Mouse (Mus musculus): ENCODE measurements around the gene Gm2696. TPM values are rescaled to one million over a fixed set of nuclear protein-coding genes. Genes with fewer than 3 reads are reported as not detected.

The Gm2696 gene
- total and polyA plus RNA-seq, 3 experiments = not detected

- in situ Hi-C loops (cut with MboI; ENCODE audit: low pct_ligation_motif_present, low pct_unique_long_range_greater_than_20kb, low sequenced_read_pairs) (no loop called here), dilution Hi-C loops (cut with MboI; ENCODE audit: extremely low pct_ligation_motif_present, extremely low pct_unique_long_range_greater_than_20kb, low sequenced_read_pairs) (no loop called here)
- TF ChIP-seq TBP (conservative IDR thresholded peaks at IDR 0.05; ENCODE audit: low read depth, low read length) (no peak), USF2 (conservative IDR thresholded peaks at IDR 0.05; ENCODE audit: low read depth, low read length) (no peak), MAX (IDR thresholded peaks at IDR 0.05; ENCODE audit: low read length) (no peak), RAD21 (IDR thresholded peaks at IDR 0.05; ENCODE audit: low read depth, low read length) (no peak), CTCF (conservative IDR thresholded peaks at IDR 0.05 in 1 of 2, IDR thresholded peaks at IDR 0.05 in 1 of 2; ENCODE audit: low read depth in 2 of 2, low read length in 2 of 2) (no peak), TCF12 (IDR thresholded peaks at IDR 0.05; ENCODE audit: low read depth, low read length) (no peak)
- Histone ChIP-seq H3K4me3 (replicated peaks in 1 of 3; ENCODE audit: low read depth in 2 of 3, low read length in 2 of 3, poor library complexity in 1 of 3) (no peak within 1 kb of the TSS), H3K4me2 (ENCODE audit: insufficient read depth, low read depth, poor library complexity, severe bottlenecking) (no peak within 1 kb of the TSS), H3K4me1 (ENCODE audit: control insufficient read depth in 1 of 2, insufficient read depth in 2 of 2) (no peaks in the 10 kb centered on the region), H3K79me2 (replicated peaks; ENCODE audit: control insufficient read depth, extremely low read depth, insufficient read depth, poor library complexity, severe bottlenecking) (no peaks in the 10 kb centered on the region), H3K27ac (ENCODE audit: insufficient read depth, low read depth) (no peak within 1 kb of the TSS), H3K9ac (ENCODE audit: insufficient read depth, low read depth) (no peak within 1 kb of the TSS), H3K36me3 (replicated peaks in 1 of 2; ENCODE audit: control insufficient read depth in 1 of 2, insufficient read depth in 1 of 2, low read length in 1 of 2) (no peaks in the 10 kb centered on the region), H3K9me3 (replicated peaks; ENCODE audit: low read length) (peaks cover 13% of the 10 kb centered on the region), H3K27me3 (replicated peaks) (peaks cover 57% of the 10 kb centered on the region)
- DNase-seq (ENCODE audit: extremely low read depth) = no peak
These were observed 38.1 kb downstream of the Gm2696 start, which contains the start of gene Gm10318 for GRCm38 (mm10) chr10:77852559-77852958. Gene Gm10318, plus strand, starts transcription at chr10:77852859.

- Histone ChIP-seq H3K4me1 (ENCODE audit: control insufficient read depth in 1 of 2, insufficient read depth in 2 of 2) (peaks cover 5 to 6% of the 10 kb centered on the region in 2 experiments), H3K9me3 (replicated peaks; ENCODE audit: low read length) (peaks cover 13% of the 10 kb centered on the region), H3K79me2 (replicated peaks; ENCODE audit: control insufficient read depth, extremely low read depth, insufficient read depth, poor library complexity, severe bottlenecking) (no peaks in the 10 kb centered on the region), H3K36me3 (replicated peaks in 1 of 2; ENCODE audit: control insufficient read depth in 1 of 2, insufficient read depth in 1 of 2, low read length in 1 of 2) (no peaks in the 10 kb centered on the region), H3K27ac (ENCODE audit: insufficient read depth, low read depth) (no peak within 1 kb of the TSS), H3K4me3 (replicated peaks in 1 of 3; ENCODE audit: low read depth in 2 of 3, low read length in 2 of 3, poor library complexity in 1 of 3) (no peak within 1 kb of the TSS), H3K4me2 (ENCODE audit: insufficient read depth, low read depth, poor library complexity, severe bottlenecking) (no peak within 1 kb of the TSS), H3K9ac (ENCODE audit: insufficient read depth, low read depth) (no peak within 1 kb of the TSS), H3K27me3 (replicated peaks) (peaks cover 61% of the 10 kb centered on the region)
- in situ Hi-C loops (cut with MboI; ENCODE audit: low pct_ligation_motif_present, low pct_unique_long_range_greater_than_20kb, low sequenced_read_pairs) (no loop called here), dilution Hi-C loops (cut with MboI; ENCODE audit: extremely low pct_ligation_motif_present, extremely low pct_unique_long_range_greater_than_20kb, low sequenced_read_pairs) (no loop called here)
- no peak for DNase-seq (ENCODE audit: extremely low read depth)
- no peak for TF ChIP-seq RCOR1 (conservative IDR thresholded peaks at IDR 0.05; ENCODE audit: low read depth, low read length)
- no peak for TF ChIP-seq EP300 (IDR thresholded peaks at IDR 0.05; ENCODE audit: low read length)
- no peak for TF ChIP-seq UBTF (IDR thresholded peaks at IDR 0.05; ENCODE audit: low read depth, low read length)
- no peak for TF ChIP-seq POLR2A (IDR thresholded peaks at IDR 0.05; ENCODE audit: low read depth, low read length)
- no peak for TF ChIP-seq NELFE (IDR thresholded peaks at IDR 0.05; ENCODE audit: low read depth, low read length)
These were observed 47.2 kb downstream of the Gm2696 start, which contains the start of gene Gm3285 for GRCm38 (mm10) chr10:77861675-77862074. Gene Gm3285, plus strand, starts transcription at chr10:77861975.

GRCm38 (mm10) chr10:77864067-77864761, 49.7 kb downstream of the Gm2696 start:
- DNase-seq (ENCODE audit: extremely low read depth) = peak; percentile 49
- no peaks in the 10 kb centered on the region for H3K79me2 ChIP-seq (replicated peaks; ENCODE audit: control insufficient read depth, extremely low read depth, insufficient read depth, poor library complexity, severe bottlenecking)
- no peak overlapping the region for H3K27ac ChIP-seq (ENCODE audit: insufficient read depth, low read depth)
- no peak for TF ChIP-seq POLR2A (IDR thresholded peaks at IDR 0.05; ENCODE audit: low read depth, low read length)
- no peak for TF ChIP-seq MYC (IDR thresholded peaks at IDR 0.05; ENCODE audit: low read depth, low read length)
- TF ChIP-seq JUN (IDR thresholded peaks at IDR 0.05; ENCODE audit: insufficient read depth, low read depth, low read length) = no peak
- no peak for TF ChIP-seq USF1 (IDR thresholded peaks at IDR 0.05; ENCODE audit: low read depth, low read length)
- no peak for TF ChIP-seq MAZ (IDR thresholded peaks at IDR 0.05; ENCODE audit: low read depth, low read length)
- in situ Hi-C loops (cut with MboI; ENCODE audit: low pct_ligation_motif_present, low pct_unique_long_range_greater_than_20kb, low sequenced_read_pairs) = no loop called here
- H3K36me3 ChIP-seq (replicated peaks in 1 of 2; ENCODE audit: control insufficient read depth in 1 of 2, insufficient read depth in 1 of 2, low read length in 1 of 2) = no peaks in the 10 kb centered on the region
- H3K9ac ChIP-seq (ENCODE audit: insufficient read depth, low read depth) = no peak overlapping the region
- peak overlapping the region in 1 of 3 experiments; percentile 16 for H3K4me3 ChIP-seq (replicated peaks in 1 of 3; ENCODE audit: low read depth in 2 of 3, low read length in 2 of 3, poor library complexity in 1 of 3)
- dilution Hi-C loops (cut with MboI; ENCODE audit: extremely low pct_ligation_motif_present, extremely low pct_unique_long_range_greater_than_20kb, low sequenced_read_pairs) = no loop called here
- peaks cover 69% of the 10 kb centered on the region for H3K27me3 ChIP-seq (replicated peaks)
- H3K4me1 ChIP-seq (ENCODE audit: control insufficient read depth in 1 of 2, insufficient read depth in 2 of 2) = peaks cover 5 to 6% of the 10 kb centered on the region in 2 experiments
- no peak overlapping the region for H3K4me2 ChIP-seq (ENCODE audit: insufficient read depth, low read depth, poor library complexity, severe bottlenecking)
- peaks cover 5% of the 10 kb centered on the region for H3K9me3 ChIP-seq (replicated peaks; ENCODE audit: low read length)
